Mouse (Mus musculus): ENCODE measurements around the gene Zbtb3. TPM values are rescaled to one million over a fixed set of nuclear protein-coding genes. Genes with fewer than 3 reads are reported as not detected.

Gene Zbtb3
- polyA plus RNA-seq, 1 experiment: 2.5 TPM

DNA sequence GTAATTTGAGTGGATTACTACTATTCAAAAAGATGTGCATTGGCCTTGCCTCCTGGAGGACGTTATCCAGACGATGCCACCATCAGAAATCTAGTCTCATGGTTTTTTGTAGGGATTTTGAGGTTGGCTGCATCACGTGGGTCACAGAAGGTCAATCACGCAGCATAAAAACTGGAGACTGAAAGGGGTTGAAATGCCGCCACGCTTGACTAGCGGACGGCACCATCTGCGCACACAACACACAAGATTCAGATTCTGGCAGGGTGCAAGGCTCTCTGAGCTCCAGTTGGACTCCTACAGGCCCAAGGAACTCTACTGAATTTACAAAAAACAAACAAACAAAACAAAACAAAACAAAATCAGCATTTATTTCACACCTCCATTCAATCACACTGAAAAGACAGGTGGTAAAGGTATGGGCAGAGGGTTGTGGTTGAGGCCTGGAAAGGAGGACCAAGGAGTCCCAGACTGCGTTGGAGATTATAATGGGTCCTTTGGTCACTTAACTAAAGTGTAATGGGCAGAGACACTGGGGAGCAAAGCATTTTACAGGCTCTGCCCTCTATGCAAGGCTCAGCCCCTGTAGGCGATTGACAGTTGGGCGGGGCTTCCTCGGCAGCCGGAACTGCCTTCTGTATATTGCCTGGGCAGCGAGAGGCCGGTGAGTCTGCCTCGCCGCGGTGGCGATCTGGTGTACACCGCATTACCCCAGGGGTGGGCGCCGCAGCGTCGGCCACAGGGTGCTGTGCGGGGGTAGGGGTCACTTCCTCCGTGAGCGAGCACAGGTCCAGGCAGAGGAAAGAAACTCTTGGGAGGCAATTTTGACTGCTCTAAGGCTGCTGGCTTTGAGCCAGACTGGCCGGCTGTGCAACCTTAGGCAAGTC, 37.8 kb downstream of the Zbtb3 start:
- DNase-seq (ENCODE audit: low spot score): peak; percentile 68

DNA sequence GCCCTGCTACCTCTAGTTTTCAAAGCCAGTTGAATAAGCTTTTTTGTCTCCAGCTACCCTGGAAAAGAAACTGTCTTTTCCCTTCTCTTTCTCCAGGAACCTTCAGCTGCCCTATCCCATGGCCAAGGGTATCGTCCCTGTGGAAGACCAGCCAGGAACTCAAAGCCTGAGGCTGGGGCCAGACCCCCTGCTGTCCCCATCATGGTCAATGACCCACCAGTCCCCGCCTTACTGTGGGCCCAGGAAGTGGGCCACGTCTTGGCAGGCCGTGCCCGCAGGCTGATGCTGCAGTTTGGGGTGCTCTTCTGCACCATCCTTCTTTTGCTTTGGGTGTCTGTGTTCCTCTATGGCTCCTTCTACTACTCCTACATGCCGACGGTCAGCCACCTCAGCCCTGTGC, 38.7 kb downstream of the Zbtb3 start:
- no peak for DNase-seq (ENCODE audit: low spot score)

DNA sequence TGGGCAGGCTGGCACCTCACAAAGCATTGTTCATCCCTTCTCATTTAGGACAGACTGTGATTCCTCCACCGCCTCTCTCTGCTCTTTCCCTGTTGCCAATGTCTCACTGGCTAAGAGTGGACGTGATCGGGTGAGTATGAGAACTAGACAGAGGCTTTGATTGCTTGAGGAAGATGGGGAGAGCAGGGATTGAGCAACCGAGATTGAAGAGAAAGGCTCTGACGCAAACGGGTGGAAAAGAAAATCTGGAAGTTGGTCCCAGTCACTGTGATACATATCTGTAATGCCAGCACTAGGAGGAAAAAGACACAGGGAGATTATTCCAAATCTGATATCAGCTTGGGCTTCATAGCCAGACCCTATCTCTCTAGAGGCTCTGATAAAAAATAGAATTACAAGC, 40.6 kb downstream of the Zbtb3 start:
- DNase-seq (ENCODE audit: low spot score): no peak

DNA sequence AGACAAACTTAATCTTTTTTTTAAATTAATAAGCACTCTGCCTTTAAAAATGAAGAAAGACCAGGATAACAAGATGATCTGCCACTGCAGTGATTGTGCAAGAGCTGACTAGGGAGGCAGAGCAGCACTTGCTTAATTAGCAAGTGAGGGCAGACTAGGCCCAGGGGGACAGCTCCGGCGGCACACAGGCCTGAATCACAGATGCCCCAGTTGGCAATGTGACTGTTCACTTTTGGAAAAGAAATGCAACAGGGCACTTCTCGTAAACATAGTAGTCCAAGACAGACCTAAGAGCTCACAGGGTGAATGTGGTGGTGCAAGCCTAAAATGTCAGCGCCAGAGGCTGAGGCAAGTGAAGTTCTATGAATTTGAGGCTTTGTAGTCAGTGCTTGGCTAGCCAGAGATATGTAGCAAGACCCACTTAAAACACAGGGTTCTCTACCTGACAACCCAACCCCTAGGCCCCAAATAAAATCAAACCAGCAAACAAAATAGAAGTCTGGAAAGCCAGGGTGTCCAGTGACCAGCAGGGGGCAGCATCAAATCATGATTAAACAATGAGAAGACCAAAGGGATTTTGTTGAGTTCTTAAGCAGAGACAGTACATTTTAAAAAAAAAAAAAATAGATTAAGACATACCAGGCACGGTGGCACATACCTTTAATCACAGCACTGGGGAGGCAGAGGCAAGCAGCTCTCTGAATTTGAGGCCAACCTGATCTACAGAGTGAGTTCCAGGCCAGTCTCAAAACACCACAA, 42.2 kb downstream of the Zbtb3 start:
- DNase-seq (ENCODE audit: low spot score): no peak

DNA sequence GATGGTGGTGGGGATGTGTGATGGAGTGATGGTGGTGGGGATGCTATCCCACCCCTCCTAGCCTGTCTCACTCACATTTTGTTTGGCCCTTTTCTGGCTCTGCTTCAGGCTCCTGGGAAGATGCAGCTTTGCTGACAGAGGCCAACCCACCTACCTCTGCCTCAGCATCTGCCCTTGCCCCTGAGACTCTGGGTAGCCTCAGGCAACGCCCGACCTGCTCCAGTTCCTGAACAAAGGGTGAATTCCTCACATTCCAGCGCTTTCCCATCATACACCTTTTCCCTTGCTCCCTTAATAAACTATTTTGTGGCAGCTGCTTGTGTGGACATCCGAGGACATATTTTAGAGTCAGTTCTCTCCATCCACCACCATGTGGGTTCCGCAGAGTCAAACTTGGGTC, 46.0 kb downstream of the Zbtb3 start:
- no peak for DNase-seq (ENCODE audit: low spot score)

DNA sequence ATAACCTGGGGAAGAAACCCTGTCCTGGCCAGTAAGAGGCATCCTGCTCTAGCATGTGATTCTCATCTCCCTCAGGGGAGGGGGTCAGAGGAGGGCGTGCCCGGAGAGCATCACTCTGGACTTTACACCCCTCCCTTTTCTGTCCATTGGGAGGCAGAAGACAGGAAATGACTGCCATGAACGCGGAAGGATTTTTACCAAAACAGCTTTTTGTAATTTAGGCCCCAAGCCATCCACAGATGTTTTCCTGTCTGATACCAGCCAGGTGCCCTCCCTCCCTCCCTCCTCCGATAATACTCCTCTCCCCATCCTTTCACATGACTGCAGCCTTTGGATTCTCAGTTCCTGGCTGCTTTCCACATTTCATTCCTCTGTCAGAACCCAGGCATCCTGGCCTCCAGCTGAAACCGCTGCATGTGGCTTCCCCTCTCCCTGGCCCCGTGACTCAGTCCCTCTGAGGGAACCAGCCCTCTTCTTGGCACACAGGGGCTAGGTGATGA, 48.1 kb downstream of the Zbtb3 start, which contains the start of gene Lrrn4cl:
Gene Lrrn4cl (plus strand): TSS at position 367 of the 500 bp plus-strand sequence.
- DNase-seq (ENCODE audit: low spot score): no peak

DNA sequence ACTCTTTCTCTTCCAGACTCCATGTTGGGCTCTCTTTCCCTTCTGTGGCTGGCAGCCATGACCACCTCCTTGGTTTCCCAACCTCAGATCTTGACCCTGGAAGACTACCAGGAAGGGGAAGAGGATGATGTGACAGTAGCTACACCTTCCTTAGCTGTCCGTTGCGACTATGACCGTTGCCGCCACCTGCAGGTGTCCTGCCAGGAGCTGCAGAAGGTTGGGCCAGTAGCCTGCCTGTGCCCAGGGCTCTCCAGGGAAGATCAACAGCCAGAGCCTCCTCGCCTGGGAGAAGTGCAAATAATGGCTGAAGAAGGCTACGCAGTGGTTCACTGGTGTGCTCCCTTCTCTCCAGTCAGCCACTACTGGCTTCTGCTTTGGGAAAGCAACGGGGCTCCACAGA, 49.3 kb downstream of the Zbtb3 start:
- no peak for DNase-seq (ENCODE audit: low spot score)

DNA sequence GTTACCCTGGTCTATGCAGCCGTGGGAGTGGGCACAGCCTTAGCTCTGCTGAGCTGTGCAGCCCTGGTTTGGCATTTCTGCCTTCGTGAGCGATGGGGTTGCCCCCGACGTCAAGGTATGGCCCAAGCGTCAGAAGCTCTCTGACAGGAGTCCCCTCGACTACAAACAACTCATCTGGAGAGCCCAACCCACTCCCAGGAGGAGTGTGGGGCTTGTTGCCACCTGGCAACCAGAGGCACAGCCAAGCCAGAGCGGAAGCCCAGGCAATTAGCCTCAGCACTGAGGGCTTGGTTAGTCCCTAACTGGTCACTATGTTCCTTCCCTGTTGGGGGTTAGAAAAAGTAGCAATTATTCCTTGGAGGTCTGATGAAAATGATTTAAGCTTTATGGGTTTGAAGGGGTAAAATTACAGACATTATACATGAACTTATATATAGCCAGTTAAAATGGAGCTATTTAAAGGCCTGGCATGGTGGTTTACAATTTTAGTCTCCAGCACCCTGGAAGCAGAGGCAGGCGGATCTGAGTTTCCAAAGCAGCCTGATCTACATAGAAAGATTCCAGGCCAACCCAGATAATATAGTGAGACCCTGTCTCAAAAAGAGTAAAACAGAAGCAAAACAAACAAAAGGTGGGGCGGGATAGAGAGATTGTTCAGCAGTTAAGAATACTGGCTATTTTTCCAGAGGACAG, 50.0 kb downstream of the Zbtb3 start:
- DNase-seq (ENCODE audit: low spot score): no peak

DNA sequence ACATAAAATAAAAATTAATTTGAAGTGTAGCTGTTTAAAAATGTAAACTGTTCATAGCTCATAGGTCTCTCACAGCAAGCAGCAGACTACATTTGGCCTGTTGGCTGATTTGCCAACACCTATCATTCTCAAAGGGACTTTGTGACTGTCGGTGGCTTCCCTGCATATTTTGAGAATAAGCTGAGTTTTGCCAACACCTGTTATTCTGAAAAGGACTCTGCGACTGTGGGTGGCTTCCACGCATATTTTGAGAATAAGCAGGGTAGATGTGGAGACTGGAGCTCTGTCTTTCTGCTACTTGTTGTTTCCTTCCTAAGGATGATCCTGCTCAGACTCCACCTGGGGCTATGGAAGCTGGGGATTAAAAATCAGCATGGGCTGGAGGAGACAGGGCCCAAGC, 50.8 kb downstream of the Zbtb3 start:
- no peak for DNase-seq (ENCODE audit: low spot score)

Other genes starting within 250 kb of the Zbtb3 start
- not detected in 2 replicates for gene Slc22a8, start 211.3 kb upstream of the Zbtb3 start, polyA plus RNA-seq (2012; rRNA removed)
- gene Slc22a6, start 184.5 kb upstream of the Zbtb3 start, polyA plus RNA-seq (2012; rRNA removed): not detected in 2 replicates
- gene Chrm1, start 138.8 kb upstream of the Zbtb3 start, polyA plus RNA-seq (2012; rRNA removed): 0.04 and 0.06 TPM in 2 replicates
- 103 and 115 TPM in 2 replicates for gene Slc3a2, start 79.2 kb upstream of the Zbtb3 start, polyA plus RNA-seq (2012; rRNA removed)
- gene Wdr74, start 66.7 kb upstream of the Zbtb3 start, polyA plus RNA-seq (2012; rRNA removed): 37.9 and 45.9 TPM in 2 replicates
- 0.19 and 0.28 TPM in 2 replicates for gene 1700092M07Rik, start 61.8 kb upstream of the Zbtb3 start, polyA plus RNA-seq (2012; rRNA removed)
- 96.5 and 99.1 TPM in 2 replicates for gene Stx5a, start 61.1 kb upstream of the Zbtb3 start, polyA plus RNA-seq (2012; rRNA removed)
- gene Nxf1, start 45.5 kb upstream of the Zbtb3 start, polyA plus RNA-seq (2012; rRNA removed): 196 and 275 TPM in 2 replicates
- gene Tmem223, start 31.6 kb upstream of the Zbtb3 start, polyA plus RNA-seq (2012; rRNA removed): 97.8 and 112 TPM in 2 replicates
- gene Tmem179b, start 28.1 kb upstream of the Zbtb3 start, polyA plus RNA-seq (2012; rRNA removed): 56.9 and 88.4 TPM in 2 replicates
- gene Taf6l, start 16.1 kb upstream of the Zbtb3 start, polyA plus RNA-seq (2012; rRNA removed): 7.7 and 8.4 TPM in 2 replicates
- 63.3 and 81.5 TPM in 2 replicates for gene Polr2g, start 4.0 kb upstream of the Zbtb3 start, polyA plus RNA-seq (2012; rRNA removed)
- gene Ttc9c, start 16.8 kb downstream of the Zbtb3 start, polyA plus RNA-seq (2012; rRNA removed): 26.9 and 33.1 TPM in 2 replicates
- gene Hnrnpul2, start 17.5 kb downstream of the Zbtb3 start, polyA plus RNA-seq (2012; rRNA removed): 60.7 and 73.9 TPM in 2 replicates
- gene AC129217.1, start 27.2 kb downstream of the Zbtb3 start, polyA plus RNA-seq (2012; rRNA removed): 0.40 and 1.5 TPM in 2 replicates
- 66.7 and 71.0 TPM in 2 replicates for gene Bscl2, start 34.9 kb downstream of the Zbtb3 start, polyA plus RNA-seq (2012; rRNA removed)
- gene Gng3, start 36.6 kb downstream of the Zbtb3 start, polyA plus RNA-seq (2012; rRNA removed): 0.29 and 0.44 TPM in 2 replicates
- 18.6 and 20.9 TPM in 2 replicates for gene Lrrn4cl, start 48.2 kb downstream of the Zbtb3 start, polyA plus RNA-seq (2012; rRNA removed)
- gene Ubxn1, start 68.9 kb downstream of the Zbtb3 start, polyA plus RNA-seq (2012; rRNA removed): 175 and 179 TPM in 2 replicates
- 74.7 and 77.6 TPM in 2 replicates for gene Uqcc3, start 78.4 kb downstream of the Zbtb3 start, polyA plus RNA-seq (2012; rRNA removed)
- 3.1 and 4.9 TPM in 2 replicates for gene Lbhd1, start 81.2 kb downstream of the Zbtb3 start, polyA plus RNA-seq (2012; rRNA removed)
- gene Gm49403, start 81.4 kb downstream of the Zbtb3 start, polyA plus RNA-seq (2012; rRNA removed): not detected in 2 replicates
- gene 1810009A15Rik, start 86.3 kb downstream of the Zbtb3 start, polyA plus RNA-seq (2012; rRNA removed): 56.1 and 65.1 TPM in 2 replicates
- gene Gm49416, start 86.4 kb downstream of the Zbtb3 start, polyA plus RNA-seq (2012; rRNA removed): 0.10 TPM in 1 of 2 replicates, not detected in the other
- gene Ints5, start 90.5 kb downstream of the Zbtb3 start, polyA plus RNA-seq (2012; rRNA removed): 15.5 and 16.3 TPM in 2 replicates
- gene Ganab, start 95.5 kb downstream of the Zbtb3 start, polyA plus RNA-seq (2012; rRNA removed): 98.1 and 104 TPM in 2 replicates
- gene B3gat3, start 117.8 kb downstream of the Zbtb3 start, polyA plus RNA-seq (2012; rRNA removed): 57.9 and 80.8 TPM in 2 replicates
- gene Rom1, start 126.8 kb downstream of the Zbtb3 start, polyA plus RNA-seq (2012; rRNA removed): 9.4 and 12.3 TPM in 2 replicates
- gene Eml3, start 127.0 kb downstream of the Zbtb3 start, polyA plus RNA-seq (2012; rRNA removed): 40.5 and 45.3 TPM in 2 replicates
- 29.9 and 47.6 TPM in 2 replicates for gene Mta2, start 139.3 kb downstream of the Zbtb3 start, polyA plus RNA-seq (2012; rRNA removed)
- 21.8 and 24.1 TPM in 2 replicates for gene Tut1, start 151.3 kb downstream of the Zbtb3 start, polyA plus RNA-seq (2012; rRNA removed)
- gene Eef1g, start 164.5 kb downstream of the Zbtb3 start, polyA plus RNA-seq (2012; rRNA removed): 398 and 489 TPM in 2 replicates
- 126 and 168 TPM in 2 replicates for gene Ahnak, start 186.7 kb downstream of the Zbtb3 start, polyA plus RNA-seq (2012; rRNA removed)